Mouse (Mus musculus): ENCODE data around the gene Slitrk5. TPM values are rescaled to one million over a fixed set of nuclear protein-coding genes. Genes with fewer than 3 reads are reported as not detected.

The Slitrk5 gene
- not detected in 2 replicates for total RNA-seq (2023)

DNA sequence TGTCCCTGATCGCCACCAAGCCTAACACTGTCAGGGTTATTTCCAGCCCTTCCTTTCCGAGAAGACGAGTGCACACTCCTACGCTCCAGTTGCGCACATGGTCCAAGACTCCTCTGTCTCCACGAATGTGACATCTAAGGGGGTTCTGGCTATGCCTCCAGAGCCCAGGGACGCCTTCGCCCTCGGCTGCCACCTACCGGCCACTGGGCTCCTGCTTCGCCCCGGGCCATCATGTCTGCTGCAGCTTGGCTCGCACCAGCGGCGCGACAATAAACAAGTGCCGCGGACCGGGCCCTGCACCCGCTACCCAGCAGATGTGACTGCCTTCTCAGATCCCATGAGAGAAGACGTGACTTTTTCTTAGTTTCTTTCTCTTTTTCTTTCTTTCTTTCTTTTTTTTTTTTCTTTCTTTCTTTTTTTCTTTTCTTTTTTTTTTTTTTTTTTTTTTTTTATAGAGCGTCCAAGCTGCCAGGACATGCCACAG lies at the start of gene Slitrk5:
Gene Slitrk5 (plus strand): TSS at position 434 of the 484 bp plus-strand sequence.

Data from neutrophil, adult 65 days (primary cell).